Mouse (Mus musculus) liver, adult 2 months (tissue): ENCODE data around the gene Pcbp4. TPM values are rescaled to one million over a fixed set of nuclear protein-coding genes. Genes with fewer than 3 reads are reported as not detected.

Experiments used
- DNase-seq: peaks from one replicate; pipeline ENCODE4 v3.0.0-alpha.2; 2011; ENCODE audit warnings: low read depth, low spot score; ENCODE audit errors: extremely low read depth
- H3K27ac ChIP-seq: fragments of 200-500 bp; replicated peaks from 2 replicates; pipeline ENCODE4 v1.5.1; 2012; ENCODE audit warnings: low read depth, mild to moderate bottlenecking, control low read depth, inconsistent platforms, low read length; ENCODE audit not compliant: insufficient read depth
- H3K27me3 ChIP-seq: fragments of 200-500 bp; 2 replicates; pipeline ENCODE4 v1.6.1; 2012; ENCODE audit warnings: mild to moderate bottlenecking, moderate library complexity, low read length, inconsistent platforms; ENCODE audit not compliant: control insufficient read depth, insufficient read depth
- H3K36me3 ChIP-seq: fragments of 200-500 bp; 2 replicates; pipeline ENCODE4 v1.6.1; 2012; ENCODE audit warnings: low read length, inconsistent platforms; ENCODE audit not compliant: control insufficient read depth, insufficient read depth
- H3K4me1 ChIP-seq: fragments of 200-500 bp; 2 replicates; pipeline ENCODE4 v1.6.1; 2011; ENCODE audit warnings: low read length; ENCODE audit not compliant: control insufficient read depth, insufficient read depth
- H3K4me3 ChIP-seq: fragments of 200-500 bp; 2 replicates; pipeline ENCODE4 v1.5.1; 2011; ENCODE audit warnings: low read depth, mild to moderate bottlenecking, control low read depth, low read length, moderate library complexity; ENCODE audit not compliant: insufficient read depth
- H3K79me2 ChIP-seq: fragments of 200-500 bp; 2 replicates; pipeline ENCODE4 v1.6.1; 2012; ENCODE audit warnings: inconsistent platforms, mild to moderate bottlenecking, low read length, moderate library complexity; ENCODE audit not compliant: control insufficient read depth, insufficient read depth
- H3K9ac ChIP-seq: fragments of 200-500 bp; 2 replicates; pipeline ENCODE4 v1.6.1; 2012; ENCODE audit warnings: low read depth, mild to moderate bottlenecking, control low read depth, inconsistent platforms, low read length
- CTCF ChIP-seq: fragments of 200-500 bp; IDR thresholded peaks from 2 replicates; pipeline ENCODE4 v1.5.1; 2011; ENCODE audit warnings: low read depth, low read length, control low read depth
- POLR2A ChIP-seq: fragments of 200-500 bp; IDR thresholded peaks from 2 replicates; pipeline ENCODE4 v1.6.1; 2011; ENCODE audit warnings: low read length, control low read depth; ENCODE audit not compliant: insufficient read depth; ENCODE audit errors: extremely low read depth
- WGBS: fragments of 180-500 bp; shearing (Covaris S2); methylation state at CpG from one replicate; pipeline ENCODE4 v1.1.7; 2018; 5-methylcytosine and 5-hydroxymethylcytosine counted together
- polyA plus RNA-seq: library from polyadenylated mRNA; depleted of rRNA; stranded (reverse); fragments of >200 nt; gene quantifications from 2 replicates; pipeline ENCODE4 v1.2.3, GENCODE M21; 2012
- total RNA-seq: library from RNA; depleted of rRNA; stranded (reverse); fragments of >200 nt; gene quantifications from 2 replicates; pipeline ENCODE4 v1.2.3, GENCODE M21; 2014

Pcbp4 gene
- total and polyA plus RNA-seq, 2 experiments: 15.9 to 52.5 TPM

DNA sequence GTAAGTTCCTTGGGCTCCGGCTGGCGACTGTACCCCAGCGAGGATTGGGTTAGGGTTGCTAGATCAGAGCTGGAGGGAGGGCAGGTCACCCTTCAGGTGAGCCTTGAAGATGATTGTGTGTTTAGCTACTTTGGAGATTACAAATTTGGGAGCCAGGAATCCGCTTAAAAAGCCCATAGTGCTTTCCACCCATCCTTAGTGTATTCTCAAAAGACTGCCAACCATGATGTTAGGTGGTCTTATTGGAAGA lies 23.2 kb upstream of the Pcbp4 start:
- H3K27ac ChIP-seq: peak overlapping the region; percentile 62
- H3K4me3 ChIP-seq: peak overlapping the region; percentile 98
- H3K9ac ChIP-seq: peak overlapping the region; percentile 96
- DNase-seq: no peak
- H3K36me3 ChIP-seq: peaks cover 19% of the 10 kb centered on the region
- H3K79me2 ChIP-seq: peaks cover 6% of the 10 kb centered on the region
- WGBS: under 1% methylated on average over 4 of the region's 4 CpGs
- TF ChIP-seq CTCF: no peak
- TF ChIP-seq POLR2A: no peak
- H3K4me1 ChIP-seq: peaks cover 6% of the 10 kb centered on the region
- no peaks in the 10 kb centered on the region for H3K27me3 ChIP-seq

GRCm38 (mm10) chr9:106433389-106433788 lies 19.7 kb upstream of the Pcbp4 start:
- no peak for TF ChIP-seq POLR2A
- no peak for TF ChIP-seq CTCF
- H3K27me3 ChIP-seq: no peaks in the 10 kb centered on the region
- 64% methylated on average over 7 of the region's 7 CpGs for WGBS
- no peak overlapping the region for H3K9ac ChIP-seq
- no peak overlapping the region for H3K27ac ChIP-seq
- peaks cover 14% of the 10 kb centered on the region for H3K4me1 ChIP-seq
- H3K36me3 ChIP-seq: peaks cover 19% of the 10 kb centered on the region
- no peak overlapping the region for H3K4me3 ChIP-seq
- peaks cover 6% of the 10 kb centered on the region for H3K79me2 ChIP-seq
- no peak for DNase-seq

- WGBS: 71% methylated on average over 9 of the region's 9 CpGs
- no peak overlapping the region for H3K4me3 ChIP-seq
Observed at GRCm38 (mm10) chr9:106436566-106436965, 16.5 kb upstream of the Pcbp4 start.

GRCm38 (mm10) chr9:106442680-106443079 lies 10.4 kb upstream of the Pcbp4 start:
- Histone ChIP-seq H3K27me3 (no peaks in the 10 kb centered on the region), H3K27ac (no peak overlapping the region), H3K36me3 (no peaks in the 10 kb centered on the region), H3K79me2 (no peaks in the 10 kb centered on the region), H3K9ac (no peak overlapping the region), H3K4me1 (peaks cover 17% of the 10 kb centered on the region), H3K4me3 (no peak overlapping the region)
- peak; percentile 30 for DNase-seq
- TF ChIP-seq CTCF (no peak), POLR2A (no peak)
- 85% methylated on average over 5 of the region's 5 CpGs for WGBS

More at GRCm38 (mm10) chr9:106436566-106436965, 16.5 kb upstream of the Pcbp4 start:
- H3K27ac ChIP-seq: no peak overlapping the region
- H3K27me3 ChIP-seq: no peaks in the 10 kb centered on the region
- TF ChIP-seq POLR2A (no peak), CTCF (no peak)
- H3K36me3 ChIP-seq: peaks cover 12% of the 10 kb centered on the region
- H3K79me2 ChIP-seq: no peaks in the 10 kb centered on the region
- peaks cover 14% of the 10 kb centered on the region for H3K4me1 ChIP-seq
- DNase-seq: no peak
- no peak overlapping the region for H3K9ac ChIP-seq

GRCm38 (mm10) chr9:106444836-106445235 lies 8.3 kb upstream of the Pcbp4 start:
- H3K9ac ChIP-seq: no peak overlapping the region
- peaks cover 2% of the 10 kb centered on the region; the same call in 1 of the 2 replicates for H3K79me2 ChIP-seq
- peak; percentile 46 for DNase-seq
- TF ChIP-seq CTCF: no peak
- TF ChIP-seq POLR2A: no peak
- no peak overlapping the region for H3K4me3 ChIP-seq
- H3K36me3 ChIP-seq: no peaks in the 10 kb centered on the region
- WGBS: 27% methylated on average over 4 of the region's 4 CpGs
- H3K27me3 ChIP-seq: no peaks in the 10 kb centered on the region
- H3K27ac ChIP-seq: peak overlapping the region; percentile 21; the same call in 1 of the 2 replicates
- H3K4me1 ChIP-seq: peaks cover 15% of the 10 kb centered on the region

- under 1% methylated on average over 24 of the region's 24 CpGs for WGBS
- peak; percentile 70 for TF ChIP-seq CTCF
- TF ChIP-seq POLR2A: peak; percentile 53; the same call in 1 of the 2 replicates
- peaks cover 11% of the 10 kb centered on the region; the same call in 1 of the 2 replicates for H3K79me2 ChIP-seq
- H3K9ac ChIP-seq: peak within 1 kb of the TSS; percentile 93
- peak within 1 kb of the TSS; percentile 100 for H3K27ac ChIP-seq
- peaks cover 32% of the 10 kb centered on the region for H3K4me1 ChIP-seq
- H3K36me3 ChIP-seq: peaks cover 7% of the 10 kb centered on the region; the same call in 1 of the 2 replicates
- peak; percentile 98 for DNase-seq
- no peaks in the 10 kb centered on the region for H3K27me3 ChIP-seq
- peak within 1 kb of the TSS; percentile 79 for H3K4me3 ChIP-seq
Observed at GRCm38 (mm10) chr9:106447348-106447747, 5.7 kb upstream of the Pcbp4 start, which contains the start of the genes Abhd14b and Abhd14a. TSS of gene Abhd14b (plus strand) at chr9:106447459. TSS of gene Abhd14a (minus strand) at chr9:106447678.
